Mouse (Mus musculus): ENCODE data around the gene Lrrc10b.

Lrrc10b gene

DNA sequence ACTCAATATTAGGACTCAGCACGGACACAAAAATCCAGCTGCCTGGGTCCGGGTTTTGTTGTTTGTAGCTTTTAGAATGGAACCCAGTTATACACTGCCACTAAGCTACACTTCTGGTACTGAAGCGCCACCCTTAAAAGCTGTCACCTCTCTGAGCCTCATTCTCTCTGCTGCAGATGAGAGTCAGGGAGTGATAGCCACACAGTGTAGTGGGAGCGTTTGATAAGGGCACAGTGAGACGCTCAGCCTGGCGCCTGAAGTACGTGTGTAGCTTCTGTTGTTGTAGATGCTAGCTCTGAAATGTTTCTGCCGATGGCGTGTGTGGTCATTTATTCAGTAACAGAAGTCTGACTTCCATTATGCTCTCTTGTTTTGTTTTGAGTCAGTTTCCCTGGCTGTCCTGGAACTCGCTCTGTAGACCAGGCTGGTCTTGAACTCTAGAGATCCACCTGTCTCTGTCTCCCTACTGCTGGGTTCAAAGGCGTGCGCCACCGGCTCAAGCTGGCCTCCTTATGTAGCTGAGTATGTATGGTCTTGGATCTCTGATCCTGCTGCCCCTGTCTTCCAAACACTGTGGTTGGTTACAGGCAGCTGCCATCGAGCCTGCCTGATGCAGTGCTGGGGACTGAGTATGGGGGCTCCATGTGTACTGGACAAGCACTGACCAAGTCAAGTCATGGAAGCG lies 12.4 kb downstream of the Lrrc10b start:
- DNase-seq (ENCODE audit: inconsistent ontology term) = no peak

DNA sequence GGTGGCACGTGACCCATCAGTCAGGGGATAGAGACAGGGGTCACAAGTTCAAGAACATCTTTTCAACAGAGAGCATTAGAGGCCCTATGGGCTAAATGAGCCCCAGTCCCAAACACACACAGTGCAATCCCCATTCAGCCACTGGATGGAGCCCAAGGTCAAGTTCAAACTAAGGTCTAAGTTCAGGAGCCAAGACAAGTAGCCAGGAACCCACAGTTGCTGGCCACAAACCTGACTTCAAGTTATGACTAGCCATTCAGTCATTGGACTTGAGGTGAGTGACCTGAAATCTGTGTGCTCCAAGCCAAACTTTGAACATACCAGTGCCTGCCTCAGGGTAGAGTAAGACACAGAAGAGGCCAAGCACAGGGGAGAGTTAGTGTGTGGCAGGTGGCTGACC lies 19.8 kb downstream of the Lrrc10b start:
- no peak for DNase-seq (ENCODE audit: inconsistent ontology term)

DNA sequence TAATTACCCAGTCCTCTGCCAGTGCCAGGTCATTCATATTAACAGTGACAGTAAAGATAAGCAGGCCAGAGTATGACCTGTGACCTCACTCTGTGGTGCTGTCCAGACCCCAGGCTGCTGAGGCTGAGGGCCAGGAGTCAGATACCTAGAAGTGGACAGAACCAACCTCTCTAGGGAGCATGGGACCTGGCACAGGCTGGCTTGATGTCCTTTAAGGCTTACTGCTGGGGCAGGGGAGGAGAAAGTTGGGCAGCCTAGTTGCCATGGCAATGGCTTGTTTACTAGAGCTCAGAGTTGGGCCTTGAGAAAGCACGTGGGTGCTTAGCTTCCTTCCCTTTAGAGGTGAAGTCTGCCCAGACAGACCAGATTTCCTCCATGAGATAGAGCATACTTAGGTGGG lies 20.5 kb downstream of the Lrrc10b start:
- no peak for DNase-seq (ENCODE audit: inconsistent ontology term)

DNA sequence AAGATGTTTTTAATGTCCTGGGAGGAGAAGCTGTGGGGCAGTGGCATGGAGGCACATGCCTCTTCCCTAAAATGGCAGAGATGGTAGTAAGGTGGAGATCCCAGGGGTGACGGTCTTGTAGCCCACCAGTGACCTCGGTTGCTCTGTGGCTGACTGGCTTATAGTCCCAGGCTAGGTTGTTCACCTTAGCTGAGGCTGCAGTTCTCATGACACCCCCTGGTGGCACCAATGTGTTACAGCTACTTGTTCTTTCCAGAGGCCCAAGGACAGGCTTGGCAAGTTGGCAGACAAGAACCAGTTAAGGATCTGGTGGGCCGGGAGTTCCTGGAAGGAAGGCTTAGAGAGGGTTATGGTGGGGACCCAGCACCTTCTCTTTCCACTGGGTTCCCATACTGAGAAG lies 21.4 kb downstream of the Lrrc10b start:
- peak; percentile 58 for DNase-seq (ENCODE audit: inconsistent ontology term)

DNA sequence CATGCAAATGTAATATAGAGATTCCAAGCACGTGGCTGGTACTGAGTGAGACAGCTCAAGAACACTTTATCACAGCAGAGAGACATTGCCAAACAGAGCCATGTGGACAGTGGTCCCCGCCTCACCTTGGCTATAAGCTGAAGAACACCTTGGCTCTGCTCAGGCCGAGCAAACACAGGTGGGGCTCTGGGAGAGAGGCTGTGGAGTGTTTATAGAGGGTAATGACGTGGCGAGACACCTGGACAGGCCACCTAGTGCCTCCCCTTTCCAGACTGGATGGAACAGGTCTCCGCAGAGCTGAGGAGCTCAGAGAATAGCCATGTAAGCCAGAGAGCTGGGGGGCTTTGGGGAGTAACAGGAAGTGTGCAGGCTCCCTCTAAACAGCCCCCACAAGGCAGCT lies 22.3 kb downstream of the Lrrc10b start:
- DNase-seq (ENCODE audit: inconsistent ontology term) = no peak

DNA sequence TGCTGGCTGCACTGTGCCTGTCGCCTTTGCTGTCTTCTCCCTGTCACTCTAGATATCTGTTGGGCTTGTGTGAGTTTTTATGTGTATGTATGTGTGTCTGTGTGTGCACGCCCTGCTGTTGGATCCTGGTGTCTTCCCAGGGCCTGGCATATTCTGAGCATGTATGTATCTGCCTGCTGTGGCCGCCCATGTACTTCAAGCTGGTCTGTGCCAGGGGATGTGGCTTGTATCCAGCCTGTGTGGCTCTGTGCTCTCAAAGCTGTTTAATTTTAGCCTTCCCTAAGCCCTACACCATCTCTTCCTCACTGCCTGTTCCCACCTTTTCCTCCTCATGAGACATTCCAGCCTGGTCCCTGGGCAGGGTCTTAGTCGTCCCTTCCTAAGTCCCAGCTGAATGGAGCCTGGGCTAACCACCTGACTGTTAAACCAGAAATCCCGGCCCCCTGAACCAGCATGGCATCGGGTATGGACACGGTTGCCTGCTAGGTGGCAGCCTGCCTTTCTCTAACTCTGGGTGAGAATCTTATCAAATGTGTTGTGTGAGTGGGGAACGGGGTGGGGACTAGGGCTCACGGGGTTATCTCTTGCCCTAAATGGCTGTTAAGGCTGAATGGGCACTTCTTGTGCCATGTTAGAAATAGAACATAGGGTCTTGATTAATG lies 23.3 kb downstream of the Lrrc10b start:
- DNase-seq (ENCODE audit: inconsistent ontology term) = no peak

DNA sequence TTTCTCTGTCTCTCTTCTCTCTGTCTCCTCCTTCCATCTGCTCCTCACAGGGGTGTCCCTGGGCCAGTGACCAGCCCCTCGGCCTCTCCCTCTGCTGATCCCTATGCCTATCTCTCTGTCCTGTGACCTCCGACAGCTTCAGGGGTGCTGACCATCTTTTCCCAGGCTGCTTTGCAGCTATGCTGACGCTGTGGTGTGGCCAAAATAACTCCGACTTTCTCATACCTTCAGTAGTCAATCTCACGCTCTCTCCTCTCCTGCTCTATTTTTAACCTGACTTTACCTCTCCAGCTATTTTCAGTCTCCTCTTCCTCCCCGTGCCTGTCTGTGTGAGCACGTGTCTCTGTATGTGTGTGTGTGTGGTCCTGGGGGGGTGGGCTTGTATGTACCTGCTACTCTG lies 24.0 kb downstream of the Lrrc10b start:
- no peak for DNase-seq (ENCODE audit: inconsistent ontology term)

DNA sequence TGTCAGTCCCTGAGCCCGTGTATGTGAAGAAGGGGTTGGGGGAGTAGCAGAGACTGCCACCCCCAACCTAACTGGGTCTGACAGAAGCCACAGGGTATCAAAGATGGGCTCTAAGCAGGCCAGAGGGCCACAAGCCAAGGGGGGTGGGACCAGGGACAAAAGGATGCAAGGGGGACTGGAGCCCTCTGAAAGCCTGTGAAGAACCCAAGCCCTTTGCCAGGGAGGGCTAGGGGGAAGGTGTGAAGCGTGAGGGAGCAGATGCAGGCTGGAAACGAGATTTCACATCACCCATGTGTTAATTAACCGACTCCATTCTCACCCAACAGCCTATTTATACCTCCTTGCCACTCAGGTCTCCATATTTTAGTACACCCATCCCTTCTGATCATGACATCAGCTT lies 25.4 kb downstream of the Lrrc10b start:
- DNase-seq (ENCODE audit: inconsistent ontology term) = no peak

DNA sequence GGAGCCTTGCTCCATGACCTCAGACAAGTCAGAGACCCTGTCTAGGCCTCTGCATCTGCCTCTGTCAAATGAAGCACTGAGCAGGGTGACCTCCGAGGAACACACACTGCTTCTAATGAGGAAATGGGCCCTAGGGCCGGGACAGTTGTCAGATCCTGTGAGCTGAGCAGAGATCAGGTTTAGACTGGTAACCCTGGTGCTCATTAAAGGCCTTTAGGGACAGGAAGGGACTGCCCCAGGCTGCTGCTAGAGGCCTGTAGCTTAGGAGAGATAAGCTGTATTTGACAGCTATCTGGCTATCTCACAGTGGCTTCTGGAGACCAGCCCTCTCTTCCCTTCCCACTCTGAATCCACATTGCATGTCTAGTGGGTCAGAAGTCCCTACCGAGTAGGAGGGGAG lies 25.9 kb downstream of the Lrrc10b start:
- no peak for DNase-seq (ENCODE audit: inconsistent ontology term)

DNA sequence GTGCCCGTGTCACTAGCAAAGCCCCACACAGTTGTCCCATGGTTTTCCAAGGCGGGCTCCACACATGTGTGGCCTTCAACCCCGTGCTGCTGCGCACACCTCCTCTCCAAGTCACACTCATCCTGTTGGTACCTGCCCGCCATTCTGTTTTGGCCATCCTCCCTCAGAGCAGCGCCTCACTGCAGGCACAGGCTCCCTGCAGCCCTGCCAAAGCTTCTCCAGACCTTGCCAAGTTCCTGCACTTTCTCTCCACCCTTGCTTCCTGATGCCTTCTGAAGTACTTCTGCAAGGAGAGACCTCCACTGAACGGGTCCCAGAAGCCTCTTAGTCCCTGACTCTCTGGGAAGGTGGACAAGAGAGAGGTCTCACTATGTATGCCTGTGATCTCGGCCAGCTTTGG lies 27.9 kb downstream of the Lrrc10b start:
- no peak for DNase-seq (ENCODE audit: inconsistent ontology term)

DNA sequence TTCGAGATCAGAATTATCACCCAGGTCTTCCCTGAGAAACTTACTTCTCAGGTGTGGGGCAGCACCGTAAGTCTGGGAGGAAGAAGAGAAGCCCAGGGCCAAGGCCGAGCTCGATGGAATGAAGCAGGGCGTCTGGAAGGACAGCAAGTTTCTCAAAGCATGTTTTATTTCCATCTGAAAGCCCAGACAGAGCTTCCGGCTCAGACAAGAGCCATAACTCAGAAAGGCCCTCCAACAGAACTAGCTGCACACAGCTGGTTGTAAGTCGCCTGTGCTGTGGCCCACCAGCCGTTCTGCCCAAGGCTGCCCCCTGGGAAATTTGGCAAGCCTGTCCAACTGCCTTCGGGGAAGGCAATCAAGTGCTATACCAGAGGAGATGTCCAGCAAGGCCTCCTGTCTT lies 29.8 kb downstream of the Lrrc10b start:
- DNase-seq (ENCODE audit: inconsistent ontology term) = no peak

DNA sequence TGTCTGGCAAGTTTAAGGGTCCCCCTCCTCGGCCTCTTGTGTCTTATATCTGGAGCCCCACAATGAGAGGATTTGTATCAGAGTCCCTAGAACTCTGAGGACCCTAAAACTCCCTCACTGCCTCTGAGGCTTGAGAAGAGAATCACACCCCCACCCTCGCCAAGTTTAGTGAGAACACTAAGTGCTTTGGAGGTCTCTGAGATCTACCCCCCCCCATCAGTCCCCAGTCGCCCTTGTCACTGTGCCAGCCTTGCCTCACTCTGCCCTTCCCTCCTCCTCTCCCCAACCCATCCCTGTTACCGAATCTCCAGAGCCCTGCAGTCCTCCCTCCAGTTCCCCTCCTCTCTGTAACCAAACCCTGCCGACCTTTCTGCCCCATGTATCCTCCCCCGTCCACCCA lies 30.5 kb downstream of the Lrrc10b start:
- no peak for DNase-seq (ENCODE audit: inconsistent ontology term)

DNA sequence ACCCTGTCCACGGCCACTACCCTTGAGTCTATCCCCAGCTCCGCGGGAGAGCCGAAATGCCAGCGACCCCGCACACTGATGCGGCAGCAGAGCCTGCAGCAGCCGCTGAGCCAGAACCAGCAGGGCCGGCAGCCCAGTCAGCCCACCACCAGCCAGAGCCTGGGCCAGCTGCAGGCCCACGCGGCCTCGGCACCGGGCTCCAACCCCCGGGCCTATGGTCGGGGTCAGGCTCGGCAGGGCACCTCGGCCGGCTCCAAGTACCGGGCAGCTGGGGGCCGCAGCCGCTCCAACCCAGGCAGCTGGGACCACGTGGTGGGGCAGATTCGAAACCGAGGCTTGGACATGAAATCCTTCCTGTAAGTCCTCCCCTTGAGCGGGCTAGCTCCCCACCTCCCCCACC lies 31.0 kb downstream of the Lrrc10b start:
- DNase-seq (ENCODE audit: inconsistent ontology term) = no peak

DNA sequence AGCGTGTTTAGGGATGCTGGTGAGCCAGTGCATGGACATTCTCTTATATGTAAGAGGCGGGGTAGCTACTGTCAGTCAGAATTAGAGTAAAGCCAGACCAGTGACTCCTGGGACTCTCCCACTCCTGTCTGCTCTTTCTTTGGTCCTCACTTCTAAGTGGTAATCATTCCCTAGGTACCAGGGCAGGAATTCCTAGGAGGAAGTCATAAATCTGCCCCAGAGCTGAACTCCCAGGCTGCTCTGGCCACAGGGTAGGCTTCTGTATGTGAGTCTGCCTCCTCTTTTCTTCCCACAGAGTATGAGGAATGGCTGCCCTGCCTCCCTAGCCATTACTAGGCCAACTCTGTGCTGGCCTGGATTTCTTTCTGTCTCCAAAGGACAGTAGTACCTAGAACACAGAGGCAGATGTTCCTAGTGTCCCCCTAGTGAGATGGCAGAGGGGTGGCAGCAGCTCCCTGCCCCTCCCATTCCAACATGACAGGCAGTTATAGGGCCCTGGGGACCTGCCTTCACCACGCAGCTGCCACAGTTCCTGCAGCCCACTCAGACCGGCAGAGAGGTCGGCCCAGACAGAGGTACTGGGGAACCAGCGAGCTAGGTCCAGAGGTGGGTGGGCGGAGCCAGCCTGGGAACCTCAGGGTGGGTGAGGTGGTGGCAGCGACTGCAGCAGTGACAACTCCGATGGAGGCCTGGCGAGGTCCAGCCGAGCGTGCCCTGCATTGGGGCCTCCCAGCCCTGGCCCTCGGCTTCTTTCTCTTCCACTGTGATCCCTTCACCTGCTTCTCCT lies 31.6 kb downstream of the Lrrc10b start:
- no peak for DNase-seq (ENCODE audit: inconsistent ontology term)

DNA sequence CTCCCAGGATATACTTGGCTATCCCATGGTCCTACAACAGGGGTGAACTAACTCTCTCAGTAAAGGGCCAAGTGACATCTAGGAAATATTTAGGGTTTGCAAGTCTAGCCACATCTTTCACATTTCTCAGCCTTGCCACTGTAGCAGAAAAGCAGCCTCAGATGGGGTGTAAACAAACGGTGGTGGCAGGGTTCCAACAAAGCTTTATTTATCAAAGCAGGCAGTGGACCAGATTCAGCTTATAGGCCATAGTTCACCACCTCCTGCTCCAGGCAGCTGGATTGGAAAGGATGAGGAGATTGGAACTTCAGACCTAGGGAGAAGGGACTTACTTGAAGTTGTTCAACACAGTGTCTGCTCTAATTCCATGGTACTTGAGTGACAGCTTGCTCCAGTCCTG lies 32.5 kb downstream of the Lrrc10b start:
- no peak for DNase-seq (ENCODE audit: inconsistent ontology term)

DNA sequence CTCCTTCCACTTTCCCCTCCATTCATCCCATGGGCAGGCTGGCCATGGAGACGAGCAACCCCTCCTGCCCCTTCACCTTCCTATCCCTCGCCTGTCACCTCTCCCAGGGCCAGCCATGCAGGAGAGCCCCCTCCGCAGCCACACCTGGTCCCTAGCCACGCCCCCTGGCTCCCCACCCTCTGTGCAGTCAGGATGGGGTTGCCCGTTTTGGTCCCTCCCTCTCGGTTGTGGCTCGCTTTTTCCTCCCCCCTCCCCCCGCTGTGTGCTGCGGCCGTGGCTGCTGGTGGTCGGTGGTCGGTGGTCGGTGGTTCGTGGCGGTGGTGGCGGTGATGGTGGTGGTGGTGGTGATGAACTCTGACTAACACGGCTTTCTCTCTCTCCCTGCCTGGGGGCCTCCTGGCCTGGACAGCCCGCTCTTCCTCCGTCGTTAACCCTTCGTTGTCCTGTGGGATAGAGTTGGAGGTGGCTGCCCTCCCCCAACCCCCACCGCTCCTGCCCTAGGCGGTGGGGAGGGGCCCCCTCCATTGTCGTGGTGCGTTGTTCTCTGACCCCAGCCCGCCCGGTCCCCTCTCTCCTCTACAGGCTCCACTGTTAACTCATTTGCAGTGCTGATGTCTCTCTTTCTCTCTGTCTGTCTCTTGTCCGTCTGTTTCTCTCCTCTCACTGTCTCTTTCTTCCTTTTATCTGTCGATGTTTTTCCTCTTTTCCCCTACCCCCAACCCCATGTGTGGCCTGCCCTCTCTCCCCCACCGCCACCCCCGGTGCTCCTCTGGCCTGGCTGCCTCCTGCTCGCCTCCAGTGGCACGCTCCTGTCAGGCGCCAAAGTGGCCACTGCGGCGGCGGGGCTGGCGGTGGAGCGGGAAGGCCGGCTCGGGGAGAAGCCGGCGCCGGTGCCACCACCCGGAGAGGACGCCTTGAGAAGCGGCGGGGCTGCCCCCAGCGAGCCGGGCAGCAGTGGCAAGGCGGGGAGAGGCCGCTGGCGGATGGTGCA lies 35.0 kb downstream of the Lrrc10b start:
- peak; percentile 39 for DNase-seq (ENCODE audit: inconsistent ontology term)

DNA sequence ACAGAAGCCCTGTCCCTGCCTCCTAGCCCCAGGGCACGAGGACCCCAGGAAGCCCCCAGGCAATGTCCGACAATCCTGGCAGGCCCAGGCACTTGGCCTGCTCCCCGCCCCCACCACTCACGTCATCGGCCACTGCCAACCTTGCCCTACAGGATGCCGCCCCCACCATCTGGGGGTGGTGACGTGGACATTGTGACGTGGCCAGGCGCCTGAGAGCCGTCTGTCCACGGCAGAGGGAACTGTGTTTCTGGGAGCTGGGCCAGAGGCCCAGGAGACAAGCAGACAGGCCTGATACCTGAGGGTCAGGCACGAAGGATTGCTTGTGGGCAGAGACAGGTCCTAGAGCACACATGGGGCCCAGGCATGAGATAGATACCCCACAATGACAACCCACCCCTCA lies 39.8 kb downstream of the Lrrc10b start:
- no peak for DNase-seq (ENCODE audit: inconsistent ontology term)

DNA sequence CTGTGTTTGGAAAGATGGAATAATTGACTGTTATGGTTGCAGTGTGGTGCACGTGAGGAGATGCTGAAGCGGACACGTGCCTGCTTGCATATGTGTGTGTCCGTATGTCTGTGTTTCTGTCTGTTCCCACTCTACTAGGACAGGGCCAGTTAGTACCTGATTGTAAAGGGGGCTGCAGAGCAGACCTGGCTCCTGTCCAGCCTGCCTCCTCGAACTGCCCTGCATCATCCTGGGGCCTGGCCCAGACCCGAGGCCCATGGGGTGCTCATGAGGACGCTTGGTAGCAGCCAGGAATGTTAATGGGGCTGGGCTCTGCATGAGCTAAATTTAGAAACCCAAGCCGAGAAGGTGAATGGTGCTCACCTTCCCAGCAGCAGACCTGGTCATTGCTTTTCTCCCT lies 40.4 kb downstream of the Lrrc10b start:
- DNase-seq (ENCODE audit: inconsistent ontology term) = no peak

DNA sequence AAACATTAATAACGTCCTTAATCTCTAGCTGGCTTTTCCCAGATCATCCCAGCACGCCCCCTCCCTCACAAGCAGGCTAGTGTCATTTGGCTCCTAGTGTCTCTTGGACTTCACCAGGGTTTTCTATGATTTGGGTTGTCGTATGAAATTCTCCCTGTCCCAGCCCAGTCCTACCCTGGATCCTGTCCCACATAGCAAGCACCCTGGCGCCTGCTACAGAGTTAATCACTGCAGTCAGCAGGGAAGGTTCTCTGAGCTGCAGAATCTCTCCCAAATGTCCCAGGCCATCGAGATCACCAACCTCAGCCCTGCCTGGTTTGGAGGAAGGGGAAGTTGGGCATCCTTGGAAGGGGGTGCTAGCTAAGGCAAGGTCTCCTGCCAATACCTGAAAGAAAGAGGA lies 41.8 kb downstream of the Lrrc10b start:
- DNase-seq (ENCODE audit: inconsistent ontology term) = no peak

DNA sequence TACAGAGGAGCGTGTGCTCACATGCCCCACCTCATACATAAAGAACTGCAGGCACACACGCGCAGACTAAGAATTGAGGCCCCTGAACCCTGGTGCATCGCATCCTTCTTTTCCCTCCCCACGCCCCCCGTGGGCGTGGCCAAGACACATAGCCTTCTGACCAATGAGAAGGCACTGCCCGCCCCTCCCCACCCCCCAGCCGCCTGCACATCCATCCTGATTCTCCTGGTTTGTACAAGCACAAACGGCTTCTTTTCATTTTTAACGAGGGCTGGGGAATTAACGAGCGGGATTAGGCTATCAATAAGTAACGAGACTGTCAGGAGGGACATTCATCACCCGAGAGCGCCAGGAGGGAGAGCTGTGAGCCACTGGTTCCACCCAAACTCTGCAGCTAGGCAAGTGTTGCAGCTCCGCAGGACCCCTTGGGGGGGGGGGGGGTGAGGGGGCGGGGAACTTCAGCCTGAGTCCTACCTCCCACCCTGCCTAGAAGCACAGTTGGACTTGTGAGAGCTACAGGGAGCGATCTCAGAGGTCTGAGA lies 43.5 kb downstream of the Lrrc10b start:
- DNase-seq (ENCODE audit: inconsistent ontology term) = peak; percentile 53
